Mouse (Mus musculus): Measurements from ENCODE around the gene Actg1.

DNA sequence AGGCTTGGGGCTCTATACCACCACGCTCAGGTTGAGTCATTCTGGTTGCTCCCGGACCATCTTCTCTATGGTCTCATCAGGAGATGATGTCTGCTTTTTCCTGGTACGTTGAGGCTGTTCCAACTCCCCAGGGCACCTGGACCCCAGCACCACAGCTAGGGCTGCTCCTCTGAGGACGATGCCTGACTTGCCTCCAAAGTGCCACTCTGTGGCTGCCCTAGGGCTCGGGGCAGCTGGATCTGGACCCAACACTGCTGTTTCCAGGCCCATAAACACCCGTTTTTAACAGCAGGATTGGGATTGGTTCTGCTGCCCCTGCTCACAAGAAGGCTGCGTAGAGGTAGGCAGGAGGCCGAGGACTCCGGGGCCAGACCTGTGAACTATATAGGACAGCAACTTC is 45.2 kb downstream of the Actg1 start:
- TF ChIP-seq CTCF (conservative IDR thresholded peaks at IDR 0.05; ENCODE audit: low read length): no peak
- TF ChIP-seq POU5F1 (IDR thresholded peaks at IDR 0.05; ENCODE audit: borderline replicate concordance, low read length): no peak
- TF ChIP-seq NANOG (IDR thresholded peaks at IDR 0.05; ENCODE audit: borderline replicate concordance, low read length): no peak
